Mouse (Mus musculus): Measurements from ENCODE around the gene Tmem98. TPM values are rescaled to one million over a fixed set of nuclear protein-coding genes. Genes with fewer than 3 reads are reported as not detected.

The Tmem98 gene
- polyA plus RNA-seq (2012; rRNA removed) = 100 and 114 TPM in 2 replicates

GRCm38 (mm10) chr11:80809993-80810821, at the start of gene Tmem98:
TSS of gene Tmem98 (plus strand) at chr11:80810175.

GRCm38 (mm10) chr11:80779527-80780344, 30.2 kb upstream of the Tmem98 start, which contains the start of gene Myo1d:
TSS of gene Myo1d (minus strand) at chr11:80780025.

GRCm38 (mm10) chr11:80858065-80858464, 48.1 kb downstream of the Tmem98 start, which contains the start of gene Spaca3:
TSS of gene Spaca3 (plus strand) at chr11:80858365.

Other genes starting within 250 kb of the Tmem98 start
- 25.8 and 28.0 TPM in 2 replicates for gene Myo1d, start 30.1 kb upstream of the Tmem98 start, polyA plus RNA-seq (2012; rRNA removed)
- 0.20 and 0.30 TPM in 2 replicates for gene Spaca3, start 48.2 kb downstream of the Tmem98 start, polyA plus RNA-seq (2012; rRNA removed)